Mouse (Mus musculus) cerebellum, adult 2 months (tissue): Measurements from ENCODE around the gene Sec11a. TPM values are rescaled to one million over a fixed set of nuclear protein-coding genes. Genes with fewer than 3 reads are reported as not detected.
A peak's percentile ranks its signal among the peaks of the same experiment; 100 is the strongest.

Experiments used
- DNase-seq, 2 experiments: peaks; one replicate each; pipeline ENCODE4 v3.0.0; 2021
- H3K27ac ChIP-seq: fragments of 200-500 bp; 2 replicates; pipeline ENCODE4 v1.5.1; 2012; ENCODE audit warnings: low read length, control low read depth, inconsistent platforms; ENCODE audit not compliant: insufficient read depth
- H3K27me3 ChIP-seq: fragments of 200-500 bp; 2 replicates; pipeline ENCODE4 v1.6.1; 2012; ENCODE audit warnings: inconsistent platforms, mild to moderate bottlenecking, low read length, moderate library complexity; ENCODE audit not compliant: control insufficient read depth, insufficient read depth
- H3K4me1 ChIP-seq: fragments of 200-500 bp; 2 replicates; pipeline ENCODE4 v1.6.1; 2011; ENCODE audit warnings: low read length; ENCODE audit not compliant: control insufficient read depth, insufficient read depth
- H3K4me3 ChIP-seq: fragments of 200-500 bp; replicated peaks from 2 replicates; pipeline ENCODE3; 2011; ENCODE audit warnings: mild to moderate bottlenecking, low read depth, low read length, control low read depth; ENCODE audit not compliant: insufficient read depth
- CTCF ChIP-seq: fragments of 200-500 bp; IDR thresholded peaks from 2 replicates; pipeline ENCODE4 v1.5.1; 2011; ENCODE audit warnings: low read depth, mild to moderate bottlenecking, control low read depth, low read length, moderate library complexity, borderline replicate concordance; ENCODE audit not compliant: insufficient read depth
- POLR2A ChIP-seq: fragments of 200-500 bp; IDR thresholded peaks from 2 replicates; pipeline ENCODE4 v1.6.1; 2011; ENCODE audit warnings: low read length, control low read depth, borderline replicate concordance; ENCODE audit not compliant: insufficient read depth
- WGBS: fragments of 180-500 bp; shearing (Covaris S2); methylation state at CpG from one replicate; pipeline ENCODE4 v1.1.7; 2018; 5-methylcytosine and 5-hydroxymethylcytosine counted together
- polyA plus RNA-seq: library from polyadenylated mRNA; depleted of rRNA; stranded (reverse); fragments of >200 nt; gene quantifications from 2 replicates; pipeline ENCODE4 v1.2.3, GENCODE M21; 2012

Gene Sec11a
- polyA plus RNA-seq, 1 experiment: 46.7 TPM

- Histone ChIP-seq H3K4me3 (no peak overlapping the region), H3K4me1 (peaks cover 15% of the 10 kb centered on the region), H3K27ac (no peak overlapping the region), H3K27me3 (no peaks in the 10 kb centered on the region)
- WGBS: 50% methylated on average over 9 of the region's 9 CpGs
- no peak for TF ChIP-seq CTCF
- peak in 1 of 2 experiments; percentile 13 for DNase-seq
Observed at GRCm38 (mm10) chr7:80889021-80889511, 58.5 kb downstream of the Sec11a start.

GRCm38 (mm10) chr7:80888595-80888994 is 59.0 kb downstream of the Sec11a start:
- peak in 1 of 2 experiments; percentile 19 for DNase-seq
- WGBS: 61% methylated on average over 7 of the region's 7 CpGs
- TF ChIP-seq CTCF (no peak), POLR2A (no peak)
- Histone ChIP-seq H3K27ac (no peak overlapping the region), H3K4me3 (no peak overlapping the region), H3K4me1 (peaks cover 10% of the 10 kb centered on the region), H3K27me3 (no peaks in the 10 kb centered on the region)

- Histone ChIP-seq H3K4me1 (no peaks in the 10 kb centered on the region), H3K27ac (no peak overlapping the region), H3K27me3 (no peaks in the 10 kb centered on the region), H3K4me3 (no peak overlapping the region)
- TF ChIP-seq POLR2A (no peak), CTCF (peak; percentile 10; the same call in 1 of the 2 replicates)
- no peak for DNase-seq
- 50% methylated on average over 1 of the region's 1 CpGs for WGBS
Observed at GRCm38 (mm10) chr7:80885666-80886065, 61.9 kb downstream of the Sec11a start.

- WGBS: 18% methylated on average over 14 of the region's 14 CpGs
- H3K27ac ChIP-seq: no peak overlapping the region
- peak overlapping the region; percentile 64 for H3K4me3 ChIP-seq
- TF ChIP-seq CTCF (peak; percentile 50; the same call in 1 of the 2 replicates), POLR2A (peak; percentile 43; the same call in 1 of the 2 replicates)
- H3K4me1 ChIP-seq: no peaks in the 10 kb centered on the region
- no peaks in the 10 kb centered on the region for H3K27me3 ChIP-seq
- DNase-seq: peak; percentile 58 to 87
Observed at GRCm38 (mm10) chr7:80882830-80883505, 64.6 kb downstream of the Sec11a start.

- no peak for DNase-seq
- WGBS: 61% methylated on average over 37 of the region's 37 CpGs
- H3K4me3 ChIP-seq: no peak overlapping the region
- no peak overlapping the region for H3K27ac ChIP-seq
- H3K4me1 ChIP-seq: no peaks in the 10 kb centered on the region
- no peak for TF ChIP-seq CTCF
- no peak for TF ChIP-seq POLR2A
- no peaks in the 10 kb centered on the region for H3K27me3 ChIP-seq
Observed at GRCm38 (mm10) chr7:80875727-80876126, 71.9 kb downstream of the Sec11a start.

- TF ChIP-seq POLR2A (no peak), CTCF (no peak)
- Histone ChIP-seq H3K27me3 (no peaks in the 10 kb centered on the region), H3K4me3 (no peak overlapping the region), H3K27ac (no peak overlapping the region), H3K4me1 (no peaks in the 10 kb centered on the region)
- 99% methylated on average over 2 of the region's 2 CpGs for WGBS
- DNase-seq: no peak
Observed at GRCm38 (mm10) chr7:80873631-80874030, 73.9 kb downstream of the Sec11a start.

GRCm38 (mm10) chr7:80873038-80873437 is 74.5 kb downstream of the Sec11a start:
- no peak for DNase-seq
- TF ChIP-seq CTCF (no peak), POLR2A (no peak)
- Histone ChIP-seq H3K27ac (no peak overlapping the region), H3K4me3 (no peak overlapping the region), H3K27me3 (no peaks in the 10 kb centered on the region), H3K4me1 (no peaks in the 10 kb centered on the region)
- WGBS: 82% methylated on average over 5 of the region's 5 CpGs

GRCm38 (mm10) chr7:80868686-80869085 is 78.9 kb downstream of the Sec11a start:
- no peak overlapping the region for H3K27ac ChIP-seq
- WGBS: 82% methylated on average over 2 of the region's 2 CpGs
- TF ChIP-seq POLR2A (no peak), CTCF (no peak)
- no peak for DNase-seq
- H3K4me1 ChIP-seq: no peaks in the 10 kb centered on the region
- H3K4me3 ChIP-seq: no peak overlapping the region
- H3K27me3 ChIP-seq: no peaks in the 10 kb centered on the region
